In genomic region chr10:38703954-38704761, GRCm38 (mm10) we compare ENCODE assay signal across 10 mouse cellular contexts.
DNase-seq lines count a peak whose midpoint lies in the region; ATAC-seq and TF ChIP-seq lines count a peak whose summit lies in the region.
"Had no signal": no experiment of that assay in that cellular context is flagged by ENCODE, and none has a peak within 500 bp of the region (broad histone marks: within the 10 kb centered on the region; RNA-seq: fewer than 3 reads in every experiment).

No protein-coding gene starts in this region.

- H3K9ac ChIP-seq in midbrain, embryonic 11.5 days (ENCODE audit: low read length), result no peak overlapping the region
- H3K9ac ChIP-seq in midbrain, postnatal 0 days (replicated peaks; ENCODE audit: low read length, poor library complexity, severe bottlenecking), result no peak overlapping the region
- no peak overlapping the region for H3K9ac ChIP-seq in embryonic facial prominence, embryonic 15.5 days
- H3K9ac ChIP-seq in midbrain, embryonic 16.5 days (ENCODE audit: low read depth, low read length), result no peak overlapping the region
- H3K9ac ChIP-seq: heart, embryonic 13.5 days had no signal

- no peak for ATAC-seq in midbrain, embryonic 11.5 days (ENCODE audit: low FRiP score)
- no peak for ATAC-seq in midbrain, postnatal 0 days (ENCODE audit: low FRiP score)
- peak; percentile 67 for ATAC-seq in embryonic facial prominence, embryonic 15.5 days (ENCODE audit: insufficient number of reproducible peaks, low FRiP score, low TSS enrichment, low read depth)
- ATAC-seq in midbrain, embryonic 16.5 days, result no peak

- TF ChIP-seq CTCF in midbrain, postnatal 0 days (IDR thresholded peaks at IDR 0.05), result no peak

- no peaks in the 10 kb centered on the region for H3K9me3 ChIP-seq in midbrain, embryonic 11.5 days (ENCODE audit: control insufficient read depth, low read length)
- H3K9me3 ChIP-seq in midbrain, postnatal 0 days (ENCODE audit: low read length), result no peaks in the 10 kb centered on the region
- H3K9me3 ChIP-seq in embryonic facial prominence, embryonic 15.5 days (replicated peaks), result no peaks in the 10 kb centered on the region
- H3K9me3 ChIP-seq in midbrain, embryonic 16.5 days (replicated peaks; ENCODE audit: control insufficient read depth, low read length, poor library complexity, severe bottlenecking), result no peaks in the 10 kb centered on the region
- H3K9me3 ChIP-seq: heart, embryonic 13.5 days had no signal

- no peak overlapping the region for H3K4me2 ChIP-seq in midbrain, embryonic 11.5 days
- H3K4me2 ChIP-seq in midbrain, postnatal 0 days (ENCODE audit: low read depth, low read length, poor library complexity, severe bottlenecking), result no peak overlapping the region
- H3K4me2 ChIP-seq in embryonic facial prominence, embryonic 15.5 days (replicated peaks), result no peak overlapping the region
- no peak overlapping the region for H3K4me2 ChIP-seq in midbrain, embryonic 16.5 days (ENCODE audit: low read length)
- H3K4me2 ChIP-seq: heart, embryonic 13.5 days had no signal

- intact Hi-C loops in heart, postnatal 36 days (cut with DNase I), result no loop called here

- no peaks in the 10 kb centered on the region for H3K4me1 ChIP-seq in midbrain, embryonic 11.5 days (ENCODE audit: control insufficient read depth, insufficient read depth, low read length)
- H3K4me1 ChIP-seq in midbrain, postnatal 0 days (ENCODE audit: insufficient read depth, low read length), result no peaks in the 10 kb centered on the region
- no peaks in the 10 kb centered on the region for H3K4me1 ChIP-seq in embryonic facial prominence, embryonic 15.5 days
- H3K4me1 ChIP-seq in midbrain, embryonic 16.5 days (ENCODE audit: control insufficient read depth, insufficient read depth, low read length), result no peaks in the 10 kb centered on the region
- H3K4me1 ChIP-seq: heart, embryonic 13.5 days had no signal

- peak; percentile 83 for DNase-seq in midbrain, embryonic 11.5 days (ENCODE audit: low spot score, missing footprints)
- DNase-seq in midbrain, postnatal 0 days (ENCODE audit: low spot score), result no peak
- DNase-seq in heart, postnatal 36 days, result peak; percentile 21 to 27
- DNase-seq in lung, postnatal 4 days, result peak; percentile 42 to 59
- no peak for DNase-seq in urinary bladder, adult 2 months (ENCODE audit: low spot score)
- DNase-seq in ovary, postnatal 36 days (ENCODE audit: low spot score), result no peak
- DNase-seq: kidney, adult 9 months had no signal

- WGBS in midbrain, embryonic 11.5 days, result 82% methylated on average over 4 of the region's 4 CpGs
- WGBS in midbrain, postnatal 0 days, result 82% methylated on average over 4 of the region's 4 CpGs
- WGBS in embryonic facial prominence, embryonic 15.5 days, result 54% methylated on average over 4 of the region's 4 CpGs
- WGBS in midbrain, embryonic 16.5 days, result 86% methylated on average over 4 of the region's 4 CpGs

- no peaks in the 10 kb centered on the region for H3K27me3 ChIP-seq in midbrain, embryonic 11.5 days (ENCODE audit: control insufficient read depth, insufficient read depth, low read length)
- no peaks in the 10 kb centered on the region for H3K27me3 ChIP-seq in midbrain, postnatal 0 days (ENCODE audit: insufficient read depth, low read length)
- H3K27me3 ChIP-seq in embryonic facial prominence, embryonic 15.5 days, result no peaks in the 10 kb centered on the region
- H3K27me3 ChIP-seq in midbrain, embryonic 16.5 days (ENCODE audit: control insufficient read depth, insufficient read depth, low read depth, low read length), result no peaks in the 10 kb centered on the region
- H3K27me3 ChIP-seq: heart, embryonic 13.5 days had no signal

- H3K27ac ChIP-seq in midbrain, embryonic 11.5 days (ENCODE audit: low read depth, low read length), result no peak overlapping the region
- no peak overlapping the region for H3K27ac ChIP-seq in midbrain, postnatal 0 days (ENCODE audit: low read depth, low read length)
- H3K27ac ChIP-seq in embryonic facial prominence, embryonic 15.5 days (replicated peaks), result peak overlapping the region; percentile 63; the same call in 1 of the 2 replicates
- H3K27ac ChIP-seq in midbrain, embryonic 16.5 days (ENCODE audit: low read length), result no peak overlapping the region
- H3K27ac ChIP-seq: heart, embryonic 13.5 days had no signal

- no peak overlapping the region for H3K4me3 ChIP-seq in midbrain, embryonic 11.5 days (ENCODE audit: low read depth, low read length)
- no peak overlapping the region for H3K4me3 ChIP-seq in midbrain, postnatal 0 days (ENCODE audit: low read depth, low read length)
- no peak overlapping the region for H3K4me3 ChIP-seq in embryonic facial prominence, embryonic 15.5 days (replicated peaks)
- H3K4me3 ChIP-seq in midbrain, embryonic 16.5 days (ENCODE audit: low read depth, low read length), result no peak overlapping the region
- H3K4me3 ChIP-seq: heart, embryonic 13.5 days had no signal

- no peaks in the 10 kb centered on the region for H3K36me3 ChIP-seq in midbrain, embryonic 11.5 days (ENCODE audit: control insufficient read depth, insufficient read depth, low read length)
- no peaks in the 10 kb centered on the region for H3K36me3 ChIP-seq in midbrain, postnatal 0 days (ENCODE audit: insufficient read depth, low read length)
- H3K36me3 ChIP-seq in embryonic facial prominence, embryonic 15.5 days, result no peaks in the 10 kb centered on the region
- H3K36me3 ChIP-seq in midbrain, embryonic 16.5 days (ENCODE audit: control insufficient read depth, insufficient read depth, low read length), result no peaks in the 10 kb centered on the region
- H3K36me3 ChIP-seq: heart, embryonic 13.5 days had no signal

Comparison
In these comparisons a context has a peak if more than half of its experiments do, and no peak if none do; other contexts are left out.
1. DNase-seq: peak in midbrain, embryonic 11.5 days (single experiment), heart, postnatal 36 days (2 of 2) and lung, postnatal 4 days (2 of 2); none in midbrain, postnatal 0 days (single experiment), urinary bladder, adult 2 months (single experiment) and ovary, postnatal 36 days (single experiment).